Mouse (Mus musculus): ENCODE results near the gene Snx3. TPM values are rescaled to one million over a fixed set of nuclear protein-coding genes. Genes with fewer than 3 reads are reported as not detected.

Snx3 gene
- polyA plus RNA-seq, 1 experiment from 2014 or later: 250 TPM

DNA sequence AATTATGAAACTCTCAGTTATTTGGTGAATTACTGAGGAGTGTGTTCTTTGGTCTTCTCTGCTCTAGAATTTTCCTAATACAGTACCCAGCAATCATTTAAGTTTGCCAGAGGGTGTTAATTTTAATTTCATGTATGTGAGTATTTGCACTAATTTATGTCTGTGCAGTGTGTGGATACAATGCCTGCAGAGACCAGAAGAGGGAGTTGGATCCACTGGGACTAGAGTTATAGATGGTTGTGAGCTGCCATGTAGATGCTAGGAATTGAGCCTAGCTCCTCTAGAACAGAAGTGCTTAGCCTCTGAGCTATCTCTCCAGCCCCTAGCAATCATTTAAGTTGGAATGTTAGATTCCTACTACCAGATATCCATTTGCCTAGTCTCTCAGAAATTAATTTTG is 12.3 kb downstream of the Snx3 start:
- no peaks in the 10 kb centered on the region for H3K4me1 ChIP-seq
- no peaks in the 10 kb centered on the region for H3K27me3 ChIP-seq
- no peaks in the 10 kb centered on the region; the same call in none of the 2 replicates for H3K36me3 ChIP-seq (replicated peaks)
- H3K4me3 ChIP-seq (replicated peaks): no peak overlapping the region
- ATAC-seq (ENCODE audit: low FRiP score): no peak
- H3K27ac ChIP-seq: no peak overlapping the region
- no peak overlapping the region for H3K9ac ChIP-seq
- H3K9me3 ChIP-seq: no peaks in the 10 kb centered on the region
- H3K4me2 ChIP-seq: no peak overlapping the region

- H3K4me1 ChIP-seq: peaks cover 15% of the 10 kb centered on the region
- H3K27me3 ChIP-seq: no peaks in the 10 kb centered on the region
- no peak overlapping the region for H3K4me3 ChIP-seq (replicated peaks)
- no peak overlapping the region for H3K27ac ChIP-seq
- no peaks in the 10 kb centered on the region for H3K9me3 ChIP-seq
- H3K9ac ChIP-seq: no peak overlapping the region
- 91% methylated on average over 8 of the region's 8 CpGs for WGBS
- no peak for ATAC-seq (ENCODE audit: low FRiP score)
- 0 out of 2 replicates have a peak, but pooled peaks cover 2% of the 10 kb centered on the region for H3K36me3 ChIP-seq (replicated peaks)
- no peak overlapping the region for H3K4me2 ChIP-seq
Measured at GRCm38 (mm10) chr10:42518363-42518762, 16.5 kb downstream of the Snx3 start.

DNA sequence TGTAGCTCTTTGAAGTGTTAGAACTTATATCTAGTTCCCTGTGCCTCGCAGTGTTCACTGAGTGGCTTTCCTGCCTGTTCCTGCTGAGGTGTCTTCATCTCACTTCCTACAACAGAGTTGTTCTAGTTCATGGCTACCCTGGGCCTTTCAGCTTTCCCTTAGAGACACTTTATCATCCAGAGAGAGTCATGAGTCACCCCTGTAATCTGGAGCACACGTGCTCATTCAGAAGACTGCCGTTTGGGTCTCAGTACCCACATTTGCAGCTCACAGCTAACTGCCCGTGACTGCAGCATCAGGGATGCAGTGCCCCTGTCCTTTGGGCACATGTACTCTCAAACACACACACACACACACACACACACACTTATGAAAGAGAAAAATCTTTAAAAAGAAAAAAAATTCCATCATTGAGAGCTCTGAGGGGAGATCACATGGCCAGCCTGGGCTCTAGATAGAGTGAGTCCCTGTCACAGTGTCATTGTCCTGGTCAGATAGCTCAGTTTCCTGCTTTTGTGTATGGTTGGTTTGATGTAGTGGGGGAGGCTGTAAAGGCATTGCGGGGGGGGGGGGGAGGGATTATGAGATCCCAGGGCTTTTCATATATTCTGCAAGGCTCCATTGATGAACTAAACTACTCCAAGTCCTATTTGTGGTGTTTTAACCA is 19.6 kb downstream of the Snx3 start:
- Histone ChIP-seq H3K9ac (no peak overlapping the region), H3K4me3 (replicated peaks) (no peak overlapping the region), H3K36me3 (replicated peaks) (peaks cover 12% of the 10 kb centered on the region), H3K4me1 (peaks cover 23% of the 10 kb centered on the region), H3K9me3 (no peaks in the 10 kb centered on the region), H3K27me3 (no peaks in the 10 kb centered on the region), H3K4me2 (no peak overlapping the region), H3K27ac (no peak overlapping the region)
- ATAC-seq (ENCODE audit: low FRiP score): no peak
- WGBS: 67% methylated on average over 5 of the region's 5 CpGs

DNA sequence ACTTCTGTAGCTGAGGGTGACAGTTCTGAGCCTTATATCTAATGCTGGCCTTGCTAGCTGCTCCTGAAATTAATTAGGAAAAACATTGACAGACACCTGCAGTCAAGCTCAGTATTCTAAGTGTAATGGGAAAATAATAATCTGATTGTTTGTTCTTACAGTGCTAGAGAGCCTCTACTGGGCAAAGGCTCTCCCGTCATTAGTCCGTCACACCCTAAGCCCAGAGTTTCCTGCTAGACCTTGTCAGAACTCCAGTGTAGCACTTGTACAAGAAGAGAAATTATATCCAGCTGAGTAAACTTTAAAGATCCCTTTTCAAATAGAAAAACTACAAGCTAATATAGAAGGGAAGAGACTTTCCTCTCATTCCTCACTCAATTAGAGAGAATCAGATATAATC is 21.1 kb downstream of the Snx3 start:
- Histone ChIP-seq H3K27me3 (no peaks in the 10 kb centered on the region), H3K9ac (no peak overlapping the region), H3K36me3 (replicated peaks) (peaks cover 22% of the 10 kb centered on the region), H3K4me1 (peaks cover 23% of the 10 kb centered on the region), H3K27ac (no peak overlapping the region), H3K4me2 (no peak overlapping the region), H3K9me3 (no peaks in the 10 kb centered on the region), H3K4me3 (replicated peaks) (no peak overlapping the region)
- no peak for ATAC-seq (ENCODE audit: low FRiP score)
- WGBS: 14% methylated on average over 2 of the region's 2 CpGs

- Histone ChIP-seq H3K9me3 (no peaks in the 10 kb centered on the region), H3K27me3 (no peaks in the 10 kb centered on the region), H3K4me1 (peaks cover 23% of the 10 kb centered on the region), H3K4me2 (no peak overlapping the region), H3K9ac (0 out of 2 replicates have a peak overlapping the region, but pooled peaks have one; percentile 33), H3K4me3 (replicated peaks) (no peak overlapping the region), H3K27ac (no peak overlapping the region), H3K36me3 (replicated peaks) (peaks cover 29% of the 10 kb centered on the region)
- 33% methylated on average over 11 of the region's 11 CpGs for WGBS
- ATAC-seq (ENCODE audit: low FRiP score): no peak
Measured at GRCm38 (mm10) chr10:42523556-42524162, 21.8 kb downstream of the Snx3 start.

- over 99% methylated on average over 3 of the region's 3 CpGs for WGBS
- Histone ChIP-seq H3K36me3 (replicated peaks) (peaks cover 40% of the 10 kb centered on the region), H3K4me2 (no peak overlapping the region), H3K27ac (no peak overlapping the region), H3K4me3 (replicated peaks) (no peak overlapping the region), H3K4me1 (peaks cover 23% of the 10 kb centered on the region), H3K9me3 (no peaks in the 10 kb centered on the region), H3K9ac (no peak overlapping the region), H3K27me3 (no peaks in the 10 kb centered on the region)
- no peak for ATAC-seq (ENCODE audit: low FRiP score)
Measured at GRCm38 (mm10) chr10:42525682-42526081, 23.9 kb downstream of the Snx3 start.

- Histone ChIP-seq H3K4me2 (no peak overlapping the region), H3K9ac (no peak overlapping the region), H3K27ac (no peak overlapping the region), H3K4me3 (replicated peaks) (no peak overlapping the region), H3K9me3 (no peaks in the 10 kb centered on the region), H3K36me3 (replicated peaks) (peaks cover 36% of the 10 kb centered on the region), H3K27me3 (no peaks in the 10 kb centered on the region), H3K4me1 (no peaks in the 10 kb centered on the region)
- ATAC-seq (ENCODE audit: low FRiP score): no peak
- WGBS: 92% methylated on average over 11 of the region's 11 CpGs
Measured at GRCm38 (mm10) chr10:42533836-42534453, 32.1 kb downstream of the Snx3 start.

DNA sequence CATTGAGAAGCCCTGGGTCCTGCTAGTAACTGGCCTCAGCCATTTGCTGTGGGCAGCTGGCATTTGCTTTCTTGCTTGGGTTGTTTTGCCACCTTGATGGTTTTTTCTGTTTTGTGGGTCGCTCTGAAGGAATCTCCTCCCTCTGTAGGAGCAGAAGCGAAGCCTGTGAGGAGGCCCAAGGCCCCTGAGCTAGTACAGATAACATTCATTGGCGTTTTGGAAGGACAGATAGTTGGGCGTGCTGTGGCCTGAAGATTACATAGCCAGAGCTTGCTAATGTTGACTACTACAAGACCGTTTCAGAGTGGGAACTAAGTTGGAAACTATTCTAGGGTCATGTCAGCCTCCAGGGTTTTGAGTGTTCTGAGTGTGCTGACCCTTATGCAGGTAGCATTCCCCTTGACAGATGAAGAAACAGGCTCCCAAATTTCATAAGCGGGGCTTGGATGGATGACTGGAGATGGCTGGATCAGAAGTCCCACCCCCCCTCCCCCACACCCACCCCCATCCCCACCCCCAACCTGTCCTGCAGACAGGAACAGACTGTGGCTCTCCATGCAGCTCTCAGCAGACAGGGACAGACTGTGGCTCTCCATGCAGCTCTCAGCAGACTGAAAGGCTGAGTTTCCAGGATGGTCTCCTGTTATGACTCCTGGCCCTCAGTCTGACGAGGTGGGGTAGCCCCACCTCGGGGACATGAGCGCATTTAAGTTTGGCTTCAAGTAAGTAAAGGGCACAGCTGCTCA is 35.9 kb downstream of the Snx3 start:
- H3K27ac ChIP-seq: no peak overlapping the region
- no peak overlapping the region for H3K4me3 ChIP-seq (replicated peaks)
- no peak for ATAC-seq (ENCODE audit: low FRiP score)
- peaks cover 9% of the 10 kb centered on the region for H3K4me1 ChIP-seq
- no peaks in the 10 kb centered on the region for H3K9me3 ChIP-seq
- 86% methylated on average over 9 of the region's 9 CpGs for WGBS
- no peak overlapping the region for H3K4me2 ChIP-seq
- no peak overlapping the region for H3K9ac ChIP-seq
- peaks cover 20% of the 10 kb centered on the region for H3K36me3 ChIP-seq (replicated peaks)
- no peaks in the 10 kb centered on the region for H3K27me3 ChIP-seq

- H3K9ac ChIP-seq: no peak overlapping the region
- H3K4me1 ChIP-seq: no peaks in the 10 kb centered on the region
- no peak overlapping the region for H3K4me3 ChIP-seq (replicated peaks)
- WGBS: 84% methylated on average over 6 of the region's 6 CpGs
- H3K27ac ChIP-seq: no peak overlapping the region
- H3K36me3 ChIP-seq (replicated peaks): no peaks in the 10 kb centered on the region
- H3K4me2 ChIP-seq: no peak overlapping the region
- H3K9me3 ChIP-seq: no peaks in the 10 kb centered on the region
- H3K27me3 ChIP-seq: peaks cover 4% of the 10 kb centered on the region; the same call in 1 of the 2 replicates
- ATAC-seq (ENCODE audit: low FRiP score): no peak
Measured at GRCm38 (mm10) chr10:42545707-42546503, 44.1 kb downstream of the Snx3 start.

- H3K27ac ChIP-seq: no peak overlapping the region
- peaks cover 4% of the 10 kb centered on the region for H3K27me3 ChIP-seq
- no peak overlapping the region for H3K4me2 ChIP-seq
- H3K4me3 ChIP-seq (replicated peaks): no peak overlapping the region
- H3K9me3 ChIP-seq: no peaks in the 10 kb centered on the region
- H3K36me3 ChIP-seq (replicated peaks): no peaks in the 10 kb centered on the region
- no peak for ATAC-seq (ENCODE audit: low FRiP score)
- WGBS: 91% methylated on average over 3 of the region's 3 CpGs
- H3K9ac ChIP-seq: no peak overlapping the region
- H3K4me1 ChIP-seq: no peaks in the 10 kb centered on the region
Measured at GRCm38 (mm10) chr10:42546507-42546906, 44.7 kb downstream of the Snx3 start.

DNA sequence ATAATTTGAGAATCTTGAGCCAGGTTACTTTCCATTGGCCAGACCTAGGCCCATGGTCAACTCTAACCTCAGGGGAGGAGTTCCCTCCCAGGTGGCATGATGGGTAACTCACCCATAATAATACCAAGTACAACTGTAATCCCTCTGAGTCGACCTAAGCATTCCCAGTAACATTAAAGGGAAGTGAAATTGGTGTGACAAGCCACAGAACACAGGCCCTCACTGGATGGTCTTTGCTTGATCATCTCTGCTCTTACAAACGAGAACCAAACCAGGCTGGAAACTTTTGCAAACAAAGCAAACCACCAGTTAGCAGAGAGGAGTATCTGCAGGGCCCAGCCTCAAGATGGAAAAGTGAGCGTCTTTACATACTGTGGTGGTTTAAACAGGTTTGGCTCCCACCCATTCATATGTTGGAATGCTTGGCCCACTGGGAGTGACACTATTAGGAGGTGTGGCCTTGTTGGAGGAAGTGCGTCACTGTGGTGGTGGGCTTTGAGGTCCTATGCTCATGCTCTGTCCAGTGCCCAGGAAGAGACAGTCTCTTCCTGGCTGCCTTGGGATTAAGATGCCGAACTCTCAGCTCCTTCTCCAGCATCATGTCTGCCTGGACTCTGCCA is 57.9 kb downstream of the Snx3 start:
- no peak overlapping the region for H3K4me2 ChIP-seq
- no peak overlapping the region for H3K27ac ChIP-seq
- no peaks in the 10 kb centered on the region for H3K9me3 ChIP-seq
- H3K27me3 ChIP-seq: no peaks in the 10 kb centered on the region
- 84% methylated on average over 5 of the region's 5 CpGs for WGBS
- no peak overlapping the region for H3K4me3 ChIP-seq (replicated peaks)
- peaks cover 8% of the 10 kb centered on the region; the same call in 1 of the 2 replicates for H3K4me1 ChIP-seq
- H3K36me3 ChIP-seq (replicated peaks): peaks cover 39% of the 10 kb centered on the region
- no peak for ATAC-seq (ENCODE audit: low FRiP score)
- no peak overlapping the region for H3K9ac ChIP-seq
